Mouse (Mus musculus): ENCODE data around the gene Ereg. TPM values are rescaled to one million over a fixed set of nuclear protein-coding genes. Genes with fewer than 3 reads are reported as not detected.
A peak's percentile ranks its signal among the peaks of the same experiment; 100 is the strongest.

Ereg gene
- polyA plus RNA-seq (2016; fragmentation: Nextera tagmentation; extraction: Ambion mirVana), result not detected in 2 replicates

- H3K9me3 ChIP-seq (replicated peaks), result no peaks in the 10 kb centered on the region
- H3K4me3 ChIP-seq, result peak within 1 kb of the TSS; percentile 55
- peaks cover 33% of the 10 kb centered on the region for H3K27me3 ChIP-seq (ENCODE audit: low read depth, poor library complexity, severe bottlenecking)
- under 1% methylated on average over 25 of the region's 25 CpGs for WGBS
- peaks cover 8% of the 10 kb centered on the region for H3K4me1 ChIP-seq
- peak within 1 kb of the TSS; percentile 33; the same call in 1 of the 2 replicates for H3K27ac ChIP-seq (replicated peaks)
- peak; percentile 58 for DNase-seq (ENCODE audit: low spot score)
- no peaks in the 10 kb centered on the region for H3K36me3 ChIP-seq
Observed at GRCm38 (mm10) chr5:91074450-91074950, at the start of gene Ereg. TSS of gene Ereg (plus strand) at chr5:91074622.

- no peaks in the 10 kb centered on the region for H3K27me3 ChIP-seq (ENCODE audit: low read depth, poor library complexity, severe bottlenecking)
- DNase-seq (ENCODE audit: low spot score), result no peak
- no peak within 1 kb of the TSS for H3K4me3 ChIP-seq
- WGBS, result 90% methylated on average over 6 of the region's 6 CpGs
- no peak within 1 kb of the TSS for H3K27ac ChIP-seq (replicated peaks)
- H3K36me3 ChIP-seq, result no peaks in the 10 kb centered on the region
- no peaks in the 10 kb centered on the region for H3K4me1 ChIP-seq
- no peaks in the 10 kb centered on the region for H3K9me3 ChIP-seq (replicated peaks)
Observed at GRCm38 (mm10) chr5:91027164-91027563, 47.3 kb upstream of the Ereg start, which contains the start of gene Epgn. TSS of gene Epgn (plus strand) at chr5:91027464.

- no peak for DNase-seq (ENCODE audit: low spot score)
- Histone ChIP-seq H3K27me3 (ENCODE audit: low read depth, poor library complexity, severe bottlenecking) (no peaks in the 10 kb centered on the region), H3K4me3 (no peak overlapping the region), H3K9me3 (replicated peaks) (no peaks in the 10 kb centered on the region), H3K4me1 (no peaks in the 10 kb centered on the region), H3K36me3 (no peaks in the 10 kb centered on the region), H3K27ac (replicated peaks) (no peak overlapping the region)
- WGBS, result 81% methylated on average over 1 of the region's 1 CpGs
Observed at GRCm38 (mm10) chr5:91027840-91028239, 46.6 kb upstream of the Ereg start.

- WGBS, result 91% methylated on average over 2 of the region's 2 CpGs
- no peaks in the 10 kb centered on the region for H3K9me3 ChIP-seq (replicated peaks)
- no peaks in the 10 kb centered on the region for H3K4me1 ChIP-seq
- H3K4me3 ChIP-seq, result no peak overlapping the region
- H3K27me3 ChIP-seq (ENCODE audit: low read depth, poor library complexity, severe bottlenecking), result no peaks in the 10 kb centered on the region
- no peak overlapping the region for H3K27ac ChIP-seq (replicated peaks)
- DNase-seq (ENCODE audit: low spot score), result no peak
- H3K36me3 ChIP-seq, result no peaks in the 10 kb centered on the region
Observed at GRCm38 (mm10) chr5:91030629-91031028, 43.8 kb upstream of the Ereg start.

- Histone ChIP-seq H3K4me1 (no peaks in the 10 kb centered on the region), H3K36me3 (no peaks in the 10 kb centered on the region)
- whole genome bisulfite sequencing, result 89% methylated on average over 2 of the region's 2 CpGs
Observed at GRCm38 (mm10) chr5:91035341-91035740, 39.1 kb upstream of the Ereg start.

GRCm38 (mm10) chr5:91036628-91037027 is 37.8 kb upstream of the Ereg start:
- no peak overlapping the region for H3K4me3 ChIP-seq
- H3K36me3 ChIP-seq, result no peaks in the 10 kb centered on the region
- no peaks in the 10 kb centered on the region for H3K4me1 ChIP-seq
- no peak for DNase-seq (ENCODE audit: low spot score)
- no peak overlapping the region for H3K27ac ChIP-seq (replicated peaks)
- no peaks in the 10 kb centered on the region for H3K9me3 ChIP-seq (replicated peaks)
- H3K27me3 ChIP-seq (ENCODE audit: low read depth, poor library complexity, severe bottlenecking), result no peaks in the 10 kb centered on the region
- WGBS, result 91% methylated on average over 4 of the region's 4 CpGs

More at GRCm38 (mm10) chr5:91035341-91035740, 39.1 kb upstream of the Ereg start:
- Histone ChIP-seq H3K9me3 (replicated peaks) (no peaks in the 10 kb centered on the region), H3K27ac (replicated peaks) (no peak overlapping the region), H3K27me3 (ENCODE audit: low read depth, poor library complexity, severe bottlenecking) (no peaks in the 10 kb centered on the region), H3K4me3 (no peak overlapping the region)
- DNase-seq (ENCODE audit: low spot score), result no peak

GRCm38 (mm10) chr5:91037756-91038155 is 36.7 kb upstream of the Ereg start:
- Histone ChIP-seq H3K36me3 (no peaks in the 10 kb centered on the region), H3K27ac (replicated peaks) (no peak overlapping the region), H3K27me3 (ENCODE audit: low read depth, poor library complexity, severe bottlenecking) (no peaks in the 10 kb centered on the region), H3K4me1 (no peaks in the 10 kb centered on the region), H3K9me3 (replicated peaks) (no peaks in the 10 kb centered on the region), H3K4me3 (no peak overlapping the region)
- DNase-seq (ENCODE audit: low spot score), result no peak
- WGBS, result 77% methylated on average over 2 of the region's 2 CpGs

- 16% methylated on average over 2 of the region's 2 CpGs for WGBS
- Histone ChIP-seq H3K4me3 (no peak overlapping the region), H3K4me1 (no peaks in the 10 kb centered on the region), H3K27ac (replicated peaks) (no peak overlapping the region), H3K9me3 (replicated peaks) (no peaks in the 10 kb centered on the region), H3K36me3 (no peaks in the 10 kb centered on the region), H3K27me3 (ENCODE audit: low read depth, poor library complexity, severe bottlenecking) (no peaks in the 10 kb centered on the region)
- DNase-seq (ENCODE audit: low spot score), result no peak
Observed at GRCm38 (mm10) chr5:91038547-91038946, 35.9 kb upstream of the Ereg start.

- H3K9me3 ChIP-seq (replicated peaks), result no peaks in the 10 kb centered on the region
- no peak overlapping the region for H3K4me3 ChIP-seq
- H3K27me3 ChIP-seq (ENCODE audit: low read depth, poor library complexity, severe bottlenecking), result no peaks in the 10 kb centered on the region
- H3K36me3 ChIP-seq, result no peaks in the 10 kb centered on the region
- H3K4me1 ChIP-seq, result no peaks in the 10 kb centered on the region
- no peak overlapping the region for H3K27ac ChIP-seq (replicated peaks)
- DNase-seq (ENCODE audit: low spot score), result no peak
- WGBS, result 74% methylated on average over 2 of the region's 2 CpGs
Observed at GRCm38 (mm10) chr5:91038963-91039362, 35.5 kb upstream of the Ereg start.

- WGBS, result 88% methylated on average over 6 of the region's 6 CpGs
- no peak for DNase-seq (ENCODE audit: low spot score)
- H3K4me1 ChIP-seq, result no peaks in the 10 kb centered on the region
- H3K27me3 ChIP-seq (ENCODE audit: low read depth, poor library complexity, severe bottlenecking), result no peaks in the 10 kb centered on the region
- H3K27ac ChIP-seq (replicated peaks), result no peak overlapping the region
- H3K36me3 ChIP-seq, result no peaks in the 10 kb centered on the region
- H3K9me3 ChIP-seq (replicated peaks), result no peaks in the 10 kb centered on the region
- H3K4me3 ChIP-seq, result no peak overlapping the region
Observed at GRCm38 (mm10) chr5:91047987-91048386, 26.4 kb upstream of the Ereg start.

GRCm38 (mm10) chr5:91048397-91048796 is 26.0 kb upstream of the Ereg start:
- WGBS, result 91% methylated on average over 8 of the region's 8 CpGs
- no peak for DNase-seq (ENCODE audit: low spot score)
- Histone ChIP-seq H3K27me3 (ENCODE audit: low read depth, poor library complexity, severe bottlenecking) (no peaks in the 10 kb centered on the region), H3K36me3 (no peaks in the 10 kb centered on the region), H3K27ac (replicated peaks) (no peak overlapping the region), H3K4me3 (no peak overlapping the region), H3K4me1 (no peaks in the 10 kb centered on the region), H3K9me3 (replicated peaks) (no peaks in the 10 kb centered on the region)

GRCm38 (mm10) chr5:91072340-91072739 is 2.1 kb upstream of the Ereg start:
- no peaks in the 10 kb centered on the region for H3K9me3 ChIP-seq (replicated peaks)
- H3K4me1 ChIP-seq, result peaks cover 8% of the 10 kb centered on the region
- H3K4me3 ChIP-seq, result no peak overlapping the region
- no peak overlapping the region for H3K27ac ChIP-seq (replicated peaks)
- no peak for DNase-seq (ENCODE audit: low spot score)
- 84% methylated on average over 4 of the region's 4 CpGs for WGBS
- no peaks in the 10 kb centered on the region for H3K36me3 ChIP-seq
- H3K27me3 ChIP-seq (ENCODE audit: low read depth, poor library complexity, severe bottlenecking), result peaks cover 33% of the 10 kb centered on the region

GRCm38 (mm10) chr5:91073626-91074025 is 796 bp upstream of the Ereg start:
- Histone ChIP-seq H3K4me3 (no peak overlapping the region), H3K27ac (replicated peaks) (no peak overlapping the region), H3K4me1 (peaks cover 8% of the 10 kb centered on the region), H3K27me3 (ENCODE audit: low read depth, poor library complexity, severe bottlenecking) (peaks cover 33% of the 10 kb centered on the region), H3K9me3 (replicated peaks) (no peaks in the 10 kb centered on the region), H3K36me3 (no peaks in the 10 kb centered on the region)
- DNase-seq (ENCODE audit: low spot score), result no peak
- whole genome bisulfite sequencing, result 84% methylated on average over 8 of the region's 8 CpGs

- Histone ChIP-seq H3K36me3 (no peaks in the 10 kb centered on the region), H3K27ac (replicated peaks) (0 out of 2 replicates have a peak overlapping the region, but pooled peaks have one; percentile 33), H3K27me3 (ENCODE audit: low read depth, poor library complexity, severe bottlenecking) (peaks cover 33% of the 10 kb centered on the region), H3K9me3 (replicated peaks) (no peaks in the 10 kb centered on the region), H3K4me3 (peak overlapping the region; percentile 55), H3K4me1 (peaks cover 8% of the 10 kb centered on the region)
- no peak for DNase-seq (ENCODE audit: low spot score)
- 47% methylated on average over 8 of the region's 8 CpGs for WGBS
Observed at GRCm38 (mm10) chr5:91074026-91074425, 396 bp upstream of the Ereg start.

All from midbrain, embryonic 10.5 days (tissue).